Mouse (Mus musculus) urinary bladder, postnatal 14 days (tissue): ENCODE measurements around the gene Smad3.

Source experiments
- DNase-seq: peaks from one replicate; pipeline ENCODE4 v3.0.0; 2021; ENCODE audit warnings: low spot score

Gene Smad3

GRCm38 (mm10) chr9:63663222-63663621, 94.6 kb downstream of the Smad3 start:
- no peak for DNase-seq

GRCm38 (mm10) chr9:63662759-63663158, 95.0 kb downstream of the Smad3 start:
- DNase-seq: no peak

GRCm38 (mm10) chr9:63660691-63661090, 97.1 kb downstream of the Smad3 start:
- DNase-seq: no peak

GRCm38 (mm10) chr9:63660061-63660460, 97.7 kb downstream of the Smad3 start:
- no peak for DNase-seq

GRCm38 (mm10) chr9:63658970-63659371, 98.8 kb downstream of the Smad3 start:
- no peak for DNase-seq

GRCm38 (mm10) chr9:63658436-63658835, 99.4 kb downstream of the Smad3 start:
- DNase-seq: no peak

- DNase-seq: peak; percentile 55
Observed at GRCm38 (mm10) chr9:63657167-63657566, 100.6 kb downstream of the Smad3 start.

- no peak for DNase-seq
Observed at GRCm38 (mm10) chr9:63655092-63655491, 102.7 kb downstream of the Smad3 start.

- DNase-seq: no peak
Observed at GRCm38 (mm10) chr9:63654575-63654974, 103.2 kb downstream of the Smad3 start.

- no peak for DNase-seq
Observed at GRCm38 (mm10) chr9:63653666-63654065, 104.1 kb downstream of the Smad3 start.

- DNase-seq: peak; percentile 55
Observed at GRCm38 (mm10) chr9:63651594-63651993, 106.2 kb downstream of the Smad3 start.

GRCm38 (mm10) chr9:63650905-63651304, 106.9 kb downstream of the Smad3 start:
- no peak for DNase-seq

- DNase-seq: peak; percentile 47
Observed at GRCm38 (mm10) chr9:63649841-63650545, 107.8 kb downstream of the Smad3 start.

- DNase-seq: no peak
Observed at GRCm38 (mm10) chr9:63648520-63648918, 109.3 kb downstream of the Smad3 start.

GRCm38 (mm10) chr9:63647581-63648519, 109.9 kb downstream of the Smad3 start:
- DNase-seq: peak; percentile 31

- no peak for DNase-seq
Observed at GRCm38 (mm10) chr9:63645084-63645483, 112.7 kb downstream of the Smad3 start.

- DNase-seq: no peak
Observed at GRCm38 (mm10) chr9:63644011-63644410, 113.8 kb downstream of the Smad3 start.

GRCm38 (mm10) chr9:63641983-63642646, 115.7 kb downstream of the Smad3 start:
- DNase-seq: no peak

GRCm38 (mm10) chr9:63636113-63636512, 121.7 kb downstream of the Smad3 start:
- DNase-seq: no peak

GRCm38 (mm10) chr9:63633334-63633733, 124.5 kb downstream of the Smad3 start:
- no peak for DNase-seq

GRCm38 (mm10) chr9:63632924-63633323, 124.9 kb downstream of the Smad3 start:
- DNase-seq: no peak

- no peak for DNase-seq
Observed at GRCm38 (mm10) chr9:63632045-63632444, 125.7 kb downstream of the Smad3 start.
